18 mouse cellular contexts compared by ENCODE assay signal in the genomic region with DNA sequence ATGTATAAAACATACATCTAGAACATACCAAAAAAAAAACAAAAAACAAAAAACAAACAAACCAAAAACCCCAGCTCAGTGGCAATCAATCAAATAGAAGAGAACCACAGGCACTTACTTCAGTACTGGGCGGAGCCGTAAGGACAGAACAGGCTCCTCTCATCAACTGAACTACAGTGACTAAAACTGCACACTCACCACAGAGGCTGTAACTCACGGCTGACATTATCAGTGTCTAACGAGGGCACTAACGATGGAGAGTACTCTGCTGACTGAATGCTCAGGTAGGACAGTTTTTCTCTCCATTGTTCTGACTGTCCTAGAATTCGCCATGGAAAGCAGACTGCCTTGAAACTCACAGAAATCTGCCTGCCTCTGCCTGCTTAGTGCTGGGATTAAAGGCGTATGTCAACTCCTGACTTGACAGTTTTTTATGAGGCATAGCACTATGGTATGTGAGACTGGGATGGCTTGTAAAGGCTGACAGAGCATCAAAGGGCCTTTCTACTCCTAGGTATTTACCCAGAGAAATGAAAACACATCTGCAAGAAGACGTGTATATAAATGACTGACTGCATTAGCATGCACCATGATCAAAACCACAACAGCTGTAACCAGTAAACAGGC. TPM values are rescaled to one million over a fixed set of nuclear protein-coding genes. Genes with fewer than 3 reads are reported as not detected.
DNase-seq lines count a peak whose midpoint lies in the region; ATAC-seq and TF ChIP-seq lines count a peak whose summit lies in the region.
"Had no signal": no experiment of that assay in that cellular context is flagged by ENCODE, and none has a peak within 500 bp of the region (broad histone marks: within the 10 kb centered on the region; RNA-seq: fewer than 3 reads in every experiment).

No protein-coding gene starts in this region.

- peaks cover 21 to 36% of the 10 kb centered on the region in 2 experiments for H3K4me1 ChIP-seq in MEL (ENCODE audit: control insufficient read depth in 1 of 2, insufficient read depth in 2 of 2, low read length in 2 of 2)
- peaks cover 36% of the 10 kb centered on the region for H3K4me1 ChIP-seq in liver, embryonic 16.5 days (ENCODE audit: control insufficient read depth, low read depth, low read length)
- peaks cover 7% of the 10 kb centered on the region for H3K4me1 ChIP-seq in forebrain, embryonic 13.5 days

- H3K4me3 ChIP-seq in MEL (ENCODE audit: control insufficient read depth in 1 of 2, insufficient read depth in 1 of 2, low read depth in 2 of 2, low read length in 2 of 2): no peak overlapping the region
- H3K4me3 ChIP-seq in liver, embryonic 16.5 days (ENCODE audit: low read depth, low read length): 0 out of 2 replicates have a peak overlapping the region, but pooled peaks have one; percentile 20
- H3K4me3 ChIP-seq in forebrain, embryonic 13.5 days: no peak overlapping the region
- H3K4me3 ChIP-seq: hindbrain, embryonic 13.5 days; kidney, embryonic 15.5 days; layer of hippocampus, adult 2 months; neural tube, embryonic 13.5 days had no signal

- TF ChIP-seq RAD21 in MEL (IDR thresholded peaks at IDR 0.05; ENCODE audit: low read depth, low read length): no peak

- TF ChIP-seq CTCF in MEL (IDR thresholded peaks at IDR 0.05 in 2 of 3, conservative IDR thresholded peaks at IDR 0.05 in 1 of 3; ENCODE audit: control insufficient read depth in 1 of 3, insufficient read depth in 1 of 3, low read depth in 2 of 3, low read length in 3 of 3, poor library complexity in 1 of 3, severe bottlenecking in 1 of 3): no peak

- H3K27ac ChIP-seq in MEL (ENCODE audit: control insufficient read depth, low read depth, low read length): peak overlapping the region; percentile 45
- H3K27ac ChIP-seq in liver, embryonic 16.5 days (ENCODE audit: low read length): peak overlapping the region; percentile 90
- H3K27ac ChIP-seq in forebrain, embryonic 13.5 days: no peak overlapping the region
- H3K27ac ChIP-seq: hindbrain, embryonic 13.5 days; kidney, embryonic 15.5 days; layer of hippocampus, adult 2 months; neural tube, embryonic 13.5 days had no signal

- 27% methylated on average over 8 of the region's 8 CpGs for WGBS in liver, embryonic 16.5 days (ENCODE audit: insufficient replicate concordance)
- 72% methylated on average over 8 of the region's 8 CpGs for WGBS in forebrain, embryonic 13.5 days

- peak overlapping the region; percentile 45 for H3K4me2 ChIP-seq in liver, embryonic 16.5 days (ENCODE audit: low read depth, low read length)
- no peak overlapping the region for H3K4me2 ChIP-seq in forebrain, embryonic 13.5 days
- H3K4me2 ChIP-seq: hindbrain, embryonic 13.5 days; kidney, embryonic 15.5 days; neural tube, embryonic 13.5 days had no signal

- H3K9me3 ChIP-seq in MEL (replicated peaks; ENCODE audit: insufficient read depth, low read length): no peaks in the 10 kb centered on the region
- H3K9me3 ChIP-seq in liver, embryonic 16.5 days (replicated peaks; ENCODE audit: control insufficient read depth, low read length): no peaks in the 10 kb centered on the region
- H3K9me3 ChIP-seq in forebrain, embryonic 13.5 days (replicated peaks): no peaks in the 10 kb centered on the region
- H3K9me3 ChIP-seq: hindbrain, embryonic 13.5 days; kidney, embryonic 15.5 days; neural tube, embryonic 13.5 days had no signal

- TF ChIP-seq POLR2A in MEL (IDR thresholded peaks at IDR 0.05; ENCODE audit: control insufficient read depth in 1 of 2, insufficient read depth in 1 of 2, low read depth in 1 of 2, low read length in 2 of 2, poor library complexity in 1 of 2): no peak

- 0 out of 2 replicates have a peak overlapping the region, but pooled peaks have one; percentile 3 for H3K9ac ChIP-seq in MEL (ENCODE audit: control insufficient read depth, low read depth, low read length, poor library complexity, severe bottlenecking)
- H3K9ac ChIP-seq in liver, embryonic 16.5 days (ENCODE audit: low read depth, low read length): peak overlapping the region; percentile 34
- H3K9ac ChIP-seq in forebrain, embryonic 13.5 days: no peak overlapping the region
- H3K9ac ChIP-seq: hindbrain, embryonic 13.5 days; kidney, embryonic 15.5 days; neural tube, embryonic 13.5 days had no signal

- no peaks in the 10 kb centered on the region for H3K27me3 ChIP-seq in MEL (ENCODE audit: control insufficient read depth in 1 of 2, insufficient read depth in 2 of 2, low read length in 2 of 2)
- H3K27me3 ChIP-seq in liver, embryonic 16.5 days (ENCODE audit: control insufficient read depth, insufficient read depth, low read depth, low read length): no peaks in the 10 kb centered on the region
- no peaks in the 10 kb centered on the region for H3K27me3 ChIP-seq in forebrain, embryonic 13.5 days
- H3K27me3 ChIP-seq: hindbrain, embryonic 13.5 days; kidney, embryonic 15.5 days; neural tube, embryonic 13.5 days had no signal

- ATAC-seq in CD4-positive, CD25-positive, alpha-beta regulatory T cell, adult 4 months: peak; percentile 24
- ATAC-seq in granulocyte monocyte progenitor cell, adult 5-6 weeks (replicated peaks; ENCODE audit: poor library complexity, severe bottlenecking): peak; percentile 40; the same call in 1 of the 2 replicates
- peak; percentile 96 for ATAC-seq in liver, embryonic 16.5 days (ENCODE audit: low read depth)
- ATAC-seq in forebrain, embryonic 13.5 days: no peak

- peaks cover 45 to 58% of the 10 kb centered on the region in 2 experiments for H3K36me3 ChIP-seq in MEL (ENCODE audit: control insufficient read depth in 1 of 2, insufficient read depth in 2 of 2, low read length in 2 of 2)
- H3K36me3 ChIP-seq in liver, embryonic 16.5 days (ENCODE audit: control insufficient read depth, insufficient read depth): peaks cover 45% of the 10 kb centered on the region
- peaks cover 62% of the 10 kb centered on the region for H3K36me3 ChIP-seq in forebrain, embryonic 13.5 days (ENCODE audit: poor library complexity, severe bottlenecking)

- TF ChIP-seq EP300 in MEL (IDR thresholded peaks at IDR 0.05; ENCODE audit: low read depth in 1 of 2, low read length in 2 of 2): peak in 1 of 2 experiments; percentile 52; a peak in 2 of 4 replicates

- peaks cover 72% of the 10 kb centered on the region for H3K79me2 ChIP-seq in MEL (ENCODE audit: control insufficient read depth, insufficient read depth, low read length, poor library complexity)

- peak; percentile 89 for DNase-seq in MEL (ENCODE audit: low read depth, low spot score)
- DNase-seq in kidney, postnatal 25 days: no peak
- DNase-seq in urinary bladder, postnatal 4 days (ENCODE audit: low spot score in 2 of 2): no peak
- no peak for DNase-seq in cerebellum, adult 11 months
- DNase-seq: adrenal gland, postnatal 25 days; cerebellum, adult 18-20 months; gastrocnemius, postnatal 36 days; lung, adult 2 months had no signal

TF ChIP-seq in MEL, 35 proteins besides CTCF, POLR2A, EP300 and RAD21:
- TF ChIP-seq ZKSCAN1 (IDR thresholded peaks at IDR 0.05; ENCODE audit: low read depth, low read length) (no peak), MXI1 (IDR thresholded peaks at IDR 0.05; ENCODE audit: low read depth, low read length) (0 out of 2 replicates have a peak, but pooled peaks have one; percentile 32), GATA1 (IDR thresholded peaks at IDR 0.05; ENCODE audit: low read depth, low read length) (peak; percentile 57), ETS1 (IDR thresholded peaks at IDR 0.05; ENCODE audit: low read depth, low read length) (peak; percentile 60; the same call in 1 of the 2 replicates), SIN3A (IDR thresholded peaks at IDR 0.05; ENCODE audit: low read length) (peak; percentile 18; the same call in 1 of the 2 replicates)

RNA-seq across cellular contexts. Expression of gene Metap2, which starts 14.0 kb away (rescaled TPM):
- 100 to 1,000 TPM; 169 to 171 TPM for polyA plus RNA-seq in CD4-positive, CD25-positive, alpha-beta regulatory T cell, adult 4 months (2017; shearing (Covaris generic))
- 326 and 387 TPM in 2 replicates for total RNA-seq in MEL (2012; rRNA removed)
- polyA plus RNA-seq in MEL (2012; ENCODE audit: insufficient read depth in 1 of 2, insufficient read length in 2 of 2, low read depth in 1 of 2, low replicate concordance in 2 of 2, missing spikeins in 1 of 2): 1,000 to 10,000 TPM in 1 of 2 experiments, 100 to 1,000 TPM in 1; 921 to 2,567 TPM
- 214 and 233 TPM in 2 replicates for total RNA-seq in granulocyte monocyte progenitor cell, adult 5-6 weeks (2014; fragmentation: Nextera tagmentation)
- 337 and 338 TPM in 2 replicates for total RNA-seq in granulocyte monocyte progenitor cell, adult 5-6 weeks (2017)
- polyA plus RNA-seq in liver, embryonic 16.5 days (2015; fragmentation: Nextera tagmentation; extraction: Ambion mirVana): 161 TPM in 2 replicates
- polyA plus RNA-seq in forebrain, embryonic 13.5 days (2015; fragmentation: Nextera tagmentation; extraction: Ambion mirVana): 194 and 212 TPM in 2 replicates

RNA-seq across cellular contexts. Expression of gene Usp44, which starts 51.5 kb away (rescaled TPM):
- polyA plus RNA-seq in CD4-positive, CD25-positive, alpha-beta regulatory T cell, adult 4 months (2017; shearing (Covaris generic)): not detected
- 0.07 and 0.12 TPM in 2 replicates for total RNA-seq in MEL (2012; rRNA removed)
- polyA plus RNA-seq in MEL (2012; ENCODE audit: insufficient read depth in 1 of 2, insufficient read length in 2 of 2, low read depth in 1 of 2, low replicate concordance in 2 of 2, missing spikeins in 1 of 2): 1 to 10 TPM in 1 of 2 experiments, not detected in 1; 1.4 TPM
- 1.3 and 1.6 TPM in 2 replicates for total RNA-seq in granulocyte monocyte progenitor cell, adult 5-6 weeks (2014; fragmentation: Nextera tagmentation)
- 1.6 and 2.9 TPM in 2 replicates for total RNA-seq in granulocyte monocyte progenitor cell, adult 5-6 weeks (2017)
- polyA plus RNA-seq in liver, embryonic 16.5 days (2015; fragmentation: Nextera tagmentation; extraction: Ambion mirVana): 0.87 and 1.1 TPM in 2 replicates
- 3.0 and 4.1 TPM in 2 replicates for polyA plus RNA-seq in forebrain, embryonic 13.5 days (2015; fragmentation: Nextera tagmentation; extraction: Ambion mirVana)
- total RNA-seq: adrenal gland, postnatal 25 days; layer of hippocampus, adult 2 months; left cerebral cortex, postnatal 10 days had no signal
- polyA plus RNA-seq: cortical plate, adult 2 months had no signal
